Mouse (Mus musculus): ENCODE data around the gene Gstt2. TPM values are rescaled to one million over a fixed set of nuclear protein-coding genes. Genes with fewer than 3 reads are reported as not detected.

The Gstt2 gene
- polyA plus RNA-seq, 1 experiment = 73.4 TPM

DNA sequence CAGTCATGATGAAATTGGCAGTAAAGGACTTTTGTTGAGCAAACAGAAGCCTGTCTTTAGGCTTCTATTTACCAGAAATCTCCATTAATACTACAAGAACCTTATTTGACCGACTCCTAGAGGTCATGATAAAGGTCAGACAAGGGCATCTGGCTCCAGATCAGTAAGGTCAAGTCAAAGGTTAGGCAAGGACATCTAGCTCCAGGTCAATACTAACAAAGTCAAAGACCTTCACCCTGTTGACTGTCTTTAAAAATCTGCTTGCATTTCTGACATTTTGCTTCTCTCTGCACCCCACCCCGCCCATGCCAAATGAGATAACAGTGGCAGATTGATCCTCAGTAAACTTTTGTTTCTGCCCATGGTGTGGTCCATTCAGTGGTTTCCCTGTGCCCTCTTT lies 33.0 kb downstream of the Gstt2 start:
- 72% methylated on average over 2 of the region's 2 CpGs for WGBS
- TF ChIP-seq POLR2A (IDR thresholded peaks at IDR 0.05; ENCODE audit: low read depth, low read length) = no peak

DNA sequence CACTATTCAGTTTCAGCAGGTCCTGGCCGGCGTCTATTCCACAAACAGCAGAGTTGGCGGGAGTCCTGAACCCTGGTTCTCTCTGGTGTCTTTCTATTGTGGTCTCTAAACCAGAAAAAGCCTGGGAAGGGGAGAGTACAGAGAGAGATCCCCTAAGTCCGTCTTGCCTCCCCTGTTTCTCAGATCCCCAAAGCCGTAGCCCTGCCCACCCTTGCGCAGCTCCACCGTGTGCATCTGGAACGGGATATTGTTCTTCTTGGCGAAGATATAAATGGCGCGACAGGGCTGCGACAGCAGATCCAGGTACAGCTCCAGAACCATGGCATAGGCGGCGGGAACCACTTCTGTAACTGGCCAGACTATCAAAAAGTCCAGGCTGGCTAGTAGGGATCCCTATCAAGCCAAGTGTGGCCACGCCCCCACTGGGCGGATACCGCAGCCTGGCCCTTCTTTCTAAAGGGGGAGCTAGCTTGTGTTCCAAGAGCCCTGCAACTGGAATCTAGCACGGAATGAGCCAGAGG lies 39.0 kb downstream of the Gstt2 start, which contains the start of gene Gstt1:
Gstt1 (minus strand) TSS at position 409 of the 521 bp plus-strand sequence.
- Histone ChIP-seq H3K4me3 (ENCODE audit: extremely low read depth, insufficient read depth, insufficient read length) (peak within 1 kb of the TSS; percentile 54), H3K27ac (ENCODE audit: insufficient read depth, low read length) (no peak within 1 kb of the TSS), H3K4me1 (ENCODE audit: control insufficient read depth, insufficient read depth, insufficient read length) (no peaks in the 10 kb centered on the region; the same call in 1 of the 2 replicates), H3K27me3 (ENCODE audit: control insufficient read depth, insufficient read depth, low read length) (no peaks in the 10 kb centered on the region; the same call in 1 of the 2 replicates), H3K36me3 (ENCODE audit: control insufficient read depth, insufficient read depth, low read length) (no peaks in the 10 kb centered on the region)
- WGBS = 6% methylated on average over 18 of the region's 18 CpGs
- TF ChIP-seq CTCF (IDR thresholded peaks at IDR 0.05; ENCODE audit: extremely low read depth, insufficient read depth, insufficient read length, insufficient replicate concordance) (no peak), POLR2A (IDR thresholded peaks at IDR 0.05; ENCODE audit: low read depth, low read length) (no peak)
- no peak for DNase-seq (ENCODE audit: low read depth in 1 of 2, low spot score in 2 of 2)

More for the DNA sequence above, 33.0 kb downstream of the Gstt2 start:
- Histone ChIP-seq H3K4me1 (ENCODE audit: control insufficient read depth, insufficient read depth, insufficient read length) (no peaks in the 10 kb centered on the region), H3K27me3 (ENCODE audit: control insufficient read depth, insufficient read depth, low read length) (no peaks in the 10 kb centered on the region; the same call in 1 of the 2 replicates), H3K36me3 (ENCODE audit: control insufficient read depth, insufficient read depth, low read length) (no peaks in the 10 kb centered on the region), H3K4me3 (ENCODE audit: extremely low read depth, insufficient read depth, insufficient read length) (no peak overlapping the region), H3K27ac (ENCODE audit: insufficient read depth, low read length) (no peak overlapping the region)
- no peak for DNase-seq (ENCODE audit: low read depth in 1 of 2, low spot score in 2 of 2)

DNA sequence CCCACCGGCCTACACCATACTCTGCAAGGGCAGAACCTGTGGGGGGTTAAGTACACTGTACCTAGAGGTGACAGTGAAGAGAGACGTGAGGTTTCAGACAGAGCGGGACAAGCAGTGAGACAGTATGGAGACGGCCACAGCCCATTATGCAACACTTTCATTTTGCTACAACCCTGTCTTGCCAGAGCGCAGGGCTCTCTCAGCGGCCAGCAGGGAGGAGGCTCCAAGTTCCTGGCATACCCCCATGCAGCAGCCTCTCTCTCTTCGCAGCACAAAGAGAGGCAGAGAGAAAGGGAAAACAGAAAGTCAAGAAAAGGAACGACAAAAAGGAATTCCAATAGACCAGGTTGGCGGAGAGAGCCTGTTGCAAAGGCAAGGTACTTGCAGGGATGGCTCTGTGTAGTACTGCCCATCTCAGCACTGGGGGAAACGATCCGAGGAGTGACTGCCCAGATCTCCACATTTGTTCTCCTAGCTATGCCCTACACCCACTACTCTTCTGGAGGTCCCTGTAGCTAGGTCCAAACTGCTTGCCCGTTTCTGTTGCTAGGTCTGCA lies 39.5 kb downstream of the Gstt2 start:
- H3K36me3 ChIP-seq (ENCODE audit: control insufficient read depth, insufficient read depth, low read length) = no peaks in the 10 kb centered on the region
- peak overlapping the region; percentile 54 for H3K4me3 ChIP-seq (ENCODE audit: extremely low read depth, insufficient read depth, insufficient read length)
- WGBS = 3% methylated on average over 12 of the region's 12 CpGs
- H3K27ac ChIP-seq (ENCODE audit: insufficient read depth, low read length) = no peak overlapping the region
- H3K4me1 ChIP-seq (ENCODE audit: control insufficient read depth, insufficient read depth, insufficient read length) = no peaks in the 10 kb centered on the region; the same call in 1 of the 2 replicates
- no peaks in the 10 kb centered on the region; the same call in 1 of the 2 replicates for H3K27me3 ChIP-seq (ENCODE audit: control insufficient read depth, insufficient read depth, low read length)
- DNase-seq (ENCODE audit: low read depth in 1 of 2, low spot score in 2 of 2) = no peak
- TF ChIP-seq POLR2A (IDR thresholded peaks at IDR 0.05; ENCODE audit: low read depth, low read length) (no peak), CTCF (IDR thresholded peaks at IDR 0.05; ENCODE audit: extremely low read depth, insufficient read depth, insufficient read length, insufficient replicate concordance) (no peak)

DNA sequence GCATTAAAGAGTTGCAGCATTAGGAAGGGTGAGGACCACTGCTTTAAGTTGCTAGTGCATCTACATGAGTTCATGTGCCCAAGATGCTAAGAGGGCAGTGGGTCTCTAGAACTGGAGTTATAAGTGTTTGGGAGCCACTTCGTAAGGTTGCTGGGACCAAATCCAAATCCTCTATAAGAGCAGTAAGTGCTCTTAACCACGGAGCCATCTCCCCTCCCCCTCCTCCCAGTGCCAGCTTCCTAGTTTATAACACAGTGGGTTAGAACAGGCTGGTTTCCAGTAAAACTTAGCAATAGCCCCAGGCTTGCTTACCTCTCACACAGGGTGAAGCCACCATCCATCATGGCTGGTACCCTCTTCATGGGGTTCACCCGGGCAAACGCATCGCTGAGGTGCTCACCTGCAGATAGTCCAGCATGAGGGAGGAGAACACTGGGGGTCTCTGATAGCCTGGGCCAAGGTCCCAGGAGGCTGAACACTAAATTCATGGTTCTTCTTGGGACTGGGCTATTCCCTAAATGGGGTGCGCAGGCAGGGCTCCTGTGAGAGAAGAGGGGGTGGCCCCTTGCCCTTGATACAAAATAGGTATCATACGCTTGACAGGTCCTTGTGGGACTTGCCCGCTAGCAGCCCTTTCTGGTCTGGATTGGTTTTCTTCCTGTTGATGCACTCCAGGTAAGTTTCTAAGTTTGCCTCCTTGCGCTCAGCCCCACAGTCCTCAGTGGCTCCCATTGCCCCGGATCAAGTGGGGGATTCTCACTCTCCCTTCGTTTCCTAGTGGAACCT lies 40.3 kb downstream of the Gstt2 start:
- 58% methylated on average over 11 of the region's 11 CpGs for WGBS
- Histone ChIP-seq H3K36me3 (ENCODE audit: control insufficient read depth, insufficient read depth, low read length) (no peaks in the 10 kb centered on the region), H3K27me3 (ENCODE audit: control insufficient read depth, insufficient read depth, low read length) (no peaks in the 10 kb centered on the region; the same call in 1 of the 2 replicates), H3K4me1 (ENCODE audit: control insufficient read depth, insufficient read depth, insufficient read length) (no peaks in the 10 kb centered on the region; the same call in 1 of the 2 replicates), H3K4me3 (ENCODE audit: extremely low read depth, insufficient read depth, insufficient read length) (no peak overlapping the region), H3K27ac (ENCODE audit: insufficient read depth, low read length) (no peak overlapping the region)
- no peak for DNase-seq (ENCODE audit: low read depth in 1 of 2, low spot score in 2 of 2)
- no peak for TF ChIP-seq CTCF (IDR thresholded peaks at IDR 0.05; ENCODE audit: extremely low read depth, insufficient read depth, insufficient read length, insufficient replicate concordance)
- TF ChIP-seq POLR2A (IDR thresholded peaks at IDR 0.05; ENCODE audit: low read depth, low read length) = no peak

DNA sequence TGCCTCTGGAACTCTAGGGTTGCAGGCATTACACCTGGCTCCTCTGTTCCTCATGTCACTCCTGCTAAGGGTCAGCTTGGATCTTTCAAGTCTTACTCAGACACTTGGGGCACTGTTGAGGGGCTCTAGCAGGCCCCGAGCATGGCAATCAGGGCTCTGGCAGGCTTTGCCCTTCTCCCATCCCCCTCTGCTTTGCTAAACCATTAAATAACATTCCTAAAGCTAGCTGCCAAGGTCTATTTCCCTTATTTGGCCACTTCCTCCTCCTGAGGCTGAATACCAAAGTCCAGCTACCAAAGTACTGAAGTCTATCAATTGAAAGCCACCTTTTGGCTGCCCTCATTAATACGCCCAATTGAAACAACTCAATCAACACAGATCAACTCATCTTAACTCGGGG lies 42.3 kb downstream of the Gstt2 start:
- Histone ChIP-seq H3K4me1 (ENCODE audit: control insufficient read depth, insufficient read depth, insufficient read length) (no peaks in the 10 kb centered on the region; the same call in 1 of the 2 replicates), H3K27me3 (ENCODE audit: control insufficient read depth, insufficient read depth, low read length) (no peaks in the 10 kb centered on the region; the same call in 1 of the 2 replicates), H3K36me3 (ENCODE audit: control insufficient read depth, insufficient read depth, low read length) (no peaks in the 10 kb centered on the region), H3K4me3 (ENCODE audit: extremely low read depth, insufficient read depth, insufficient read length) (no peak overlapping the region), H3K27ac (ENCODE audit: insufficient read depth, low read length) (no peak overlapping the region)
- DNase-seq (ENCODE audit: low read depth in 1 of 2, low spot score in 2 of 2) = no peak
- 48% methylated on average over 3 of the region's 3 CpGs for WGBS
- no peak for TF ChIP-seq CTCF (IDR thresholded peaks at IDR 0.05; ENCODE audit: extremely low read depth, insufficient read depth, insufficient read length, insufficient replicate concordance)
- no peak for TF ChIP-seq POLR2A (IDR thresholded peaks at IDR 0.05; ENCODE audit: low read depth, low read length)

DNA sequence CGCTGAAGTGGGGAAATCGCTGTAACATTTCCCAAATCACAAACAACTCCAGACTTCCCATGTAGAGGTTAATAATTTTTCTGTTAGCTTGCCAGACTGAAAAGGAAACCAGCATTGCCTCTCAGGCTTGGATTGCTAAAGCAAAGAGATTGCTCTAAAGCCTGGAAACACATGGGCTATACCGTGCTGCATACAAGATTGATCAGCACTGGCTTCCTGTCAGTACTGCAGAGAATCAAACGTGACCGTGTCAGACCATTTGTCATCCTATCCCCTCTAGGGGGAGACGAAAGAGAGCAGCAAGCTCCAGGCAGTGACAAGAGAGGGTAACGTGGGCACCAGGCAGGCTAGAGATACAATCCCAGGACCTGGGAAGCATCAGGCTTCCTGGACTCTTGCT lies 46.5 kb downstream of the Gstt2 start:
- no peak overlapping the region for H3K4me3 ChIP-seq (ENCODE audit: extremely low read depth, insufficient read depth, insufficient read length)
- H3K27me3 ChIP-seq (ENCODE audit: control insufficient read depth, insufficient read depth, low read length) = no peaks in the 10 kb centered on the region
- no peaks in the 10 kb centered on the region for H3K36me3 ChIP-seq (ENCODE audit: control insufficient read depth, insufficient read depth, low read length)
- no peaks in the 10 kb centered on the region for H3K4me1 ChIP-seq (ENCODE audit: control insufficient read depth, insufficient read depth, insufficient read length)
- DNase-seq (ENCODE audit: low read depth in 1 of 2, low spot score in 2 of 2) = no peak
- no peak for TF ChIP-seq CTCF (IDR thresholded peaks at IDR 0.05; ENCODE audit: extremely low read depth, insufficient read depth, insufficient read length, insufficient replicate concordance)
- no peak for TF ChIP-seq POLR2A (IDR thresholded peaks at IDR 0.05; ENCODE audit: low read depth, low read length)
- 15% methylated on average over 7 of the region's 7 CpGs for WGBS
- H3K27ac ChIP-seq (ENCODE audit: insufficient read depth, low read length) = no peak overlapping the region
